Mouse (Mus musculus): Measurements from ENCODE around the gene Prm2.

GRCm38 (mm10) chr16:10782377-10783151 lies 13.4 kb downstream of the Prm2 start:
- TF ChIP-seq CTCF (IDR thresholded peaks at IDR 0.05; ENCODE audit: borderline replicate concordance, insufficient read depth, low read depth, low read length) (no peak), POLR2A (IDR thresholded peaks at IDR 0.05; ENCODE audit: borderline replicate concordance, insufficient read depth, low read length) (no peak)

Data from cerebellum, adult 2 months (tissue).